In genomic region chr10:96621361-96621945, GRCm38 (mm10) we compare ENCODE assay signal across 8 mouse cellular contexts. TPM values are rescaled to one million over a fixed set of nuclear protein-coding genes. Genes with fewer than 3 reads are reported as not detected.
A peak's percentile ranks its signal among the peaks of the same experiment; 100 is the strongest.
DNase-seq lines count a peak whose midpoint lies in the region; ATAC-seq and TF ChIP-seq lines count a peak whose summit lies in the region.

No protein-coding gene starts in this region.

- H3K9me3 ChIP-seq in heart, embryonic 16.5 days (replicated peaks; ENCODE audit: control insufficient read depth, low read length) = no peaks in the 10 kb centered on the region
- no peaks in the 10 kb centered on the region for H3K9me3 ChIP-seq in E14TG2a.4 (ENCODE audit: low read length)
- no peaks in the 10 kb centered on the region for H3K9me3 ChIP-seq in forebrain, embryonic 14.5 days (replicated peaks; ENCODE audit: control insufficient read depth, low read length)
- no peaks in the 10 kb centered on the region for H3K9me3 ChIP-seq in midbrain, embryonic 12.5 days

- DNase-seq in heart, postnatal 25 days (ENCODE audit: low spot score) = no peak
- DNase-seq in forebrain, embryonic 14.5 days (ENCODE audit: low spot score) = no peak
- DNase-seq in embryo, embryonic 10.5 days (ENCODE audit: low spot score) = no peak
- no peak for DNase-seq in spleen, postnatal 10 days (ENCODE audit: low spot score in 2 of 2)
- no peak for DNase-seq in c-Kit-positive CD71-positive TER-119-positive erythroid progenitor cells, embryonic 14.5 days (ENCODE audit: low spot score)

- peak overlapping the region; percentile 53 for H3K27ac ChIP-seq in heart, embryonic 16.5 days (ENCODE audit: low read length)
- H3K27ac ChIP-seq in forebrain, embryonic 14.5 days (ENCODE audit: low read depth, low read length) = no peak overlapping the region
- H3K27ac ChIP-seq in midbrain, embryonic 12.5 days (replicated peaks) = no peak overlapping the region

- H3K4me3 ChIP-seq in heart, embryonic 16.5 days (ENCODE audit: low read length) = peak overlapping the region; percentile 70
- H3K4me3 ChIP-seq in E14TG2a.4 (replicated peaks; ENCODE audit: low read length) = peak overlapping the region; percentile 32
- peak overlapping the region; percentile 47 for H3K4me3 ChIP-seq in forebrain, embryonic 14.5 days (ENCODE audit: low read depth, low read length)
- H3K4me3 ChIP-seq in midbrain, embryonic 12.5 days = peak overlapping the region; percentile 48

- peaks cover 30% of the 10 kb centered on the region for H3K36me3 ChIP-seq in heart, embryonic 16.5 days (ENCODE audit: control insufficient read depth, insufficient read depth)
- H3K36me3 ChIP-seq in E14TG2a.4 (ENCODE audit: insufficient read depth, low read length) = peaks cover 53% of the 10 kb centered on the region
- peaks cover 30% of the 10 kb centered on the region for H3K36me3 ChIP-seq in forebrain, embryonic 14.5 days (ENCODE audit: control insufficient read depth, insufficient read depth, low read length)
- H3K36me3 ChIP-seq in midbrain, embryonic 12.5 days = peaks cover 32% of the 10 kb centered on the region

- peak overlapping the region; percentile 89 for H3K4me2 ChIP-seq in heart, embryonic 16.5 days (ENCODE audit: low read depth, low read length)
- peak overlapping the region; percentile 82 for H3K4me2 ChIP-seq in forebrain, embryonic 14.5 days (ENCODE audit: low read length)
- H3K4me2 ChIP-seq in midbrain, embryonic 12.5 days (replicated peaks) = peak overlapping the region; percentile 76

- intact Hi-C loops in heart, postnatal 25 days (cut with DNase I) = loop anchor here (5.0 kb wide), 3 partner anchors 131 to 691 kb away; no protein-coding TSS in a partner anchor

- no peaks in the 10 kb centered on the region for H3K27me3 ChIP-seq in heart, embryonic 16.5 days (ENCODE audit: control insufficient read depth, insufficient read depth, low read length)
- no peaks in the 10 kb centered on the region for H3K27me3 ChIP-seq in E14TG2a.4 (ENCODE audit: insufficient read depth, low read length)
- no peaks in the 10 kb centered on the region for H3K27me3 ChIP-seq in forebrain, embryonic 14.5 days (replicated peaks; ENCODE audit: control insufficient read depth, insufficient read depth, low read length)
- H3K27me3 ChIP-seq in midbrain, embryonic 12.5 days = no peaks in the 10 kb centered on the region

- peaks cover 43% of the 10 kb centered on the region for H3K4me1 ChIP-seq in heart, embryonic 16.5 days (ENCODE audit: control insufficient read depth, insufficient read depth, low read length)
- peaks cover 48% of the 10 kb centered on the region for H3K4me1 ChIP-seq in E14TG2a.4 (replicated peaks; ENCODE audit: low read depth, low read length)
- peaks cover 40% of the 10 kb centered on the region for H3K4me1 ChIP-seq in forebrain, embryonic 14.5 days (ENCODE audit: control insufficient read depth, insufficient read depth, low read length)
- H3K4me1 ChIP-seq in midbrain, embryonic 12.5 days = peaks cover 50% of the 10 kb centered on the region

- H3K9ac ChIP-seq in heart, embryonic 16.5 days (ENCODE audit: low read length) = peak overlapping the region; percentile 60
- peak overlapping the region; percentile 46; the same call in 1 of the 2 replicates for H3K9ac ChIP-seq in forebrain, embryonic 14.5 days (ENCODE audit: low read length)
- peak overlapping the region; percentile 28; the same call in 1 of the 2 replicates for H3K9ac ChIP-seq in midbrain, embryonic 12.5 days (replicated peaks)

- WGBS in heart, embryonic 16.5 days = 65% methylated on average over 4 of the region's 4 CpGs
- WGBS in forebrain, embryonic 14.5 days = 75% methylated on average over 4 of the region's 4 CpGs
- WGBS in midbrain, embryonic 12.5 days = 88% methylated on average over 4 of the region's 4 CpGs

- TF ChIP-seq CTCF in E14TG2a.4 (conservative IDR thresholded peaks at IDR 0.05; ENCODE audit: low read length) = no peak

- no peak for ATAC-seq in heart, embryonic 16.5 days (replicated peaks; ENCODE audit: extremely low read depth, insufficient read depth, low FRiP score)
- no peak for ATAC-seq in forebrain, embryonic 14.5 days
- ATAC-seq in midbrain, embryonic 12.5 days (ENCODE audit: low FRiP score, low read depth) = no peak

RNA-seq across cellular contexts. Expression of gene Btg1, which starts 4.6 kb away (rescaled TPM):
- polyA plus RNA-seq in heart, embryonic 16.5 days (2015; fragmentation: Nextera tagmentation; extraction: Ambion mirVana) = 49.6 and 56.9 TPM in 2 replicates
- total RNA-seq in heart, postnatal 25 days (2021) = 10 to 100 TPM; 44.9 to 52.5 TPM
- polyA plus RNA-seq in forebrain, embryonic 14.5 days (2014; fragmentation: Nextera tagmentation; extraction: Ambion mirVana) = 63.6 and 73.8 TPM in 2 replicates
- 55.8 and 63.5 TPM in 2 replicates for polyA plus RNA-seq in midbrain, embryonic 12.5 days (2016; fragmentation: Nextera tagmentation; extraction: Ambion mirVana)
